Mouse (Mus musculus): ENCODE measurements at regions not wholly inside any gene's neighbourhood (a gene's known extent, or its start where the extent isn't known, plus 50 kb on each side); places are given as distances from the start of the nearest gene placed in this dataset.

DNA sequence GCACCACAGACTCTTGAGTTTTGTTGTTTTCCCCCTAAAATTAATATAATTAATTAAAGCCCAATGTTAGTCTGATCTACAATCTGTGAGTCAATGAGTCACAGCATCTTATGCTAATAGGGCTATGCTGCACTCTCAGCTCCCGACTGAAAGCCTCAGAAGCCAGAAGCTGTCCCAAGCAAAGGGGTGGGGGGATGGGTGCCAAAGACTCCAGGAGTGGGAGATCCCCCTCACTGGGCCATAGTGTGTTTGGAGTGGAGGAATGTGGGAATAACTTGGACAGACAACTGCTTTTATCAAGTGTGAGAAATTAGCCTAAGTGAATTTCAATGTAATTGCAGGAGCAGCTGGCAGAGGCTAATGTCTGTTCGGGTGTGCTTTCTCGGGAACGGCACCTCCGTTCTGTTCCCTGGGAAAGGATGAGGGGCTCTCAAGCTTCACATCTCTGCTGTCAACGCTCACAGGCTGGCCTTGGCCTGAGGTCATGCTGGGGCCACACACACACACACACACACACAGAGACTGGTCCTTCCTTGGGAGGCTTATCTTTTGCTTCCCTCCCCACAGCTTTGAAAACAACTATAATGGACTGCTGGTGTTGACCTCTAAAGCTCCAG, 124.2 kb upstream of the 1700016C15Rik start:
- H3K4me1 ChIP-seq (ENCODE audit: control insufficient read depth, insufficient read depth, low read length) = no peaks in the 10 kb centered on the region
- ATAC-seq = no peak
- H3K9ac ChIP-seq (ENCODE audit: low read depth, low read length) = no peak overlapping the region
- H3K27ac ChIP-seq (ENCODE audit: low read length) = no peak overlapping the region
- H3K4me2 ChIP-seq (ENCODE audit: low read length) = no peak overlapping the region
- WGBS = 4% methylated on average over 6 of the region's 6 CpGs
- no peaks in the 10 kb centered on the region for H3K27me3 ChIP-seq (ENCODE audit: control insufficient read depth, insufficient read depth, low read depth, low read length)
- no peaks in the 10 kb centered on the region for H3K36me3 ChIP-seq (ENCODE audit: control insufficient read depth, insufficient read depth, low read length)
- no peaks in the 10 kb centered on the region for H3K9me3 ChIP-seq (replicated peaks; ENCODE audit: control insufficient read depth, low read length, poor library complexity, severe bottlenecking)
- H3K4me3 ChIP-seq (ENCODE audit: low read depth, low read length) = no peak overlapping the region

DNA sequence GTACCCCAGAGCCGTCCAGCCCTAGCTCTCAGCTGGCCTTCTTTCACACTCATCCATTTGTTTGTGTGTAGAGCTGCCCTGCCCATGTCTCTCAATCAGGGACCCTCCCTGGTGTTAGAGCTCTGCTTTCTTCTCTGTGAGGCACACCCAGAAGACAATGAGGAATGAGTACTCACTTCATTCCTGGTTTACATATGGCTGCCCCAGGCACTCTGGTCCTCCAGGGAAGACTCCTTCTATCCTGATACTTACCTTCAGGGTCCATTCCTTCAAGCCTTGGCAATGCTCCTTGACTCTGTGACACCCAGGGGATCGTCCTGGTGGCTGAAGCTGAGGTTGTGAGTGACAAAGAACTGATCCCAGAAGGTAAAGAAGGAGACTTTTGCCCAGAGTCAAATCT, 122.0 kb upstream of the 1700016C15Rik start:
- Histone ChIP-seq H3K9me3 (replicated peaks; ENCODE audit: control insufficient read depth, low read length, poor library complexity, severe bottlenecking) (no peaks in the 10 kb centered on the region), H3K27ac (ENCODE audit: low read length) (no peak overlapping the region), H3K9ac (ENCODE audit: low read depth, low read length) (no peak overlapping the region), H3K4me2 (ENCODE audit: low read length) (no peak overlapping the region), H3K4me1 (ENCODE audit: control insufficient read depth, insufficient read depth, low read length) (no peaks in the 10 kb centered on the region), H3K36me3 (ENCODE audit: control insufficient read depth, insufficient read depth, low read length) (no peaks in the 10 kb centered on the region), H3K4me3 (ENCODE audit: low read depth, low read length) (no peak overlapping the region), H3K27me3 (ENCODE audit: control insufficient read depth, insufficient read depth, low read depth, low read length) (no peaks in the 10 kb centered on the region)
- WGBS = 70% methylated on average over 2 of the region's 2 CpGs
- no peak for ATAC-seq

- H3K4me2 ChIP-seq (ENCODE audit: low read length) = no peak overlapping the region
- H3K4me1 ChIP-seq (ENCODE audit: control insufficient read depth, insufficient read depth, low read length) = no peaks in the 10 kb centered on the region; the same call in 1 of the 2 replicates
- no peaks in the 10 kb centered on the region for H3K27me3 ChIP-seq (ENCODE audit: control insufficient read depth, insufficient read depth, low read depth, low read length)
- H3K36me3 ChIP-seq (ENCODE audit: control insufficient read depth, insufficient read depth, low read length) = no peaks in the 10 kb centered on the region
- ATAC-seq = no peak
- no peak overlapping the region for H3K27ac ChIP-seq (ENCODE audit: low read length)
- H3K9ac ChIP-seq (ENCODE audit: low read depth, low read length) = no peak overlapping the region
- H3K9me3 ChIP-seq (replicated peaks; ENCODE audit: control insufficient read depth, low read length, poor library complexity, severe bottlenecking) = no peaks in the 10 kb centered on the region
- WGBS = 78% methylated on average over 18 of the region's 18 CpGs
- H3K4me3 ChIP-seq (ENCODE audit: low read depth, low read length) = no peak overlapping the region
Observed at GRCm38 (mm10) chr1:177608551-177609020, 121.0 kb upstream of the 1700016C15Rik start.

DNA sequence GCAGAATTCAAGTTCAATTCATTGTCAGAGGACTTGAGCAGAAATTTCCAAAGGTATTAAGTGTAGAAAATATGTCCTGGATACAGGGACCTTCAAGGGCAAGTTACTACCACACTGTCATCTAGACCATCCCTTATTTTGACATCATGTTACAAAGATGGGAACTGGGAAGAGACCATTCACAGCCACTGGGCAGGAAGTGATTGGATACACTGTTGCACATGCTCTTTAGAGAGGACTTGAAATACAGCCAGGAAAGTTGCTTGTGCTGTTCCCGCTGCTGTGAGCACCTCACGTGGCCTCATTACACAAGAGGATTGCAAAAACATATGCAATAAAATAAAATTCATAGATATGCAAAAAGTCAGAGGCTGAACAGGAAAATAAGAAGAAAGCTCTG, 120.4 kb upstream of the 1700016C15Rik start:
- Histone ChIP-seq H3K4me1 (ENCODE audit: control insufficient read depth, insufficient read depth, low read length) (no peaks in the 10 kb centered on the region; the same call in 1 of the 2 replicates), H3K4me3 (ENCODE audit: low read depth, low read length) (no peak overlapping the region), H3K4me2 (ENCODE audit: low read length) (no peak overlapping the region), H3K9ac (ENCODE audit: low read depth, low read length) (no peak overlapping the region), H3K27me3 (ENCODE audit: control insufficient read depth, insufficient read depth, low read depth, low read length) (no peaks in the 10 kb centered on the region), H3K9me3 (replicated peaks; ENCODE audit: control insufficient read depth, low read length, poor library complexity, severe bottlenecking) (no peaks in the 10 kb centered on the region), H3K27ac (ENCODE audit: low read length) (no peak overlapping the region), H3K36me3 (ENCODE audit: control insufficient read depth, insufficient read depth, low read length) (no peaks in the 10 kb centered on the region)
- no peak for ATAC-seq
- WGBS = 79% methylated on average over 2 of the region's 2 CpGs

DNA sequence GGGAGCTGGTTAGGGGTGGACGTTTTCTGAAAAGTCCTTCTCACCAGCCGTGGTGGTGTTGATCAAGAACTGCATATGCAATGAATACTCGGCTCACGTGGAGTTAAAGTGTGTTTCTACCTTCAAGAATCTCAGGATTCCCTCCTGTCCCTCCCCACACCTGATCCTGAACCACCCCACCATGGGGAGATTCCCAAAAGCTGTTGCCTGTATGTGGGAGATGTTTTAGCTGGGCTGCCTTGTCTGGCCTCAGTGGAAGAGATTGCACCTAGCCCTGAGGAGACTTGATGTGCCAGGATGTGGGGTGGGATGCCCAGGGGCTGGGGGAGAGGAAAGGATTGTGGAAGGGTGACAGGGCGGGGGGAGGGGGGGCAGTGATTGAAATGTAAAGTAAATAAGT, 119.9 kb upstream of the 1700016C15Rik start:
- Histone ChIP-seq H3K4me2 (ENCODE audit: low read length) (no peak overlapping the region), H3K9me3 (replicated peaks; ENCODE audit: control insufficient read depth, low read length, poor library complexity, severe bottlenecking) (no peaks in the 10 kb centered on the region), H3K27ac (ENCODE audit: low read length) (no peak overlapping the region), H3K36me3 (ENCODE audit: control insufficient read depth, insufficient read depth, low read length) (no peaks in the 10 kb centered on the region), H3K27me3 (ENCODE audit: control insufficient read depth, insufficient read depth, low read depth, low read length) (no peaks in the 10 kb centered on the region), H3K4me1 (ENCODE audit: control insufficient read depth, insufficient read depth, low read length) (no peaks in the 10 kb centered on the region; the same call in 1 of the 2 replicates), H3K9ac (ENCODE audit: low read depth, low read length) (no peak overlapping the region), H3K4me3 (ENCODE audit: low read depth, low read length) (no peak overlapping the region)
- ATAC-seq = no peak
- 83% methylated on average over 5 of the region's 5 CpGs for WGBS

DNA sequence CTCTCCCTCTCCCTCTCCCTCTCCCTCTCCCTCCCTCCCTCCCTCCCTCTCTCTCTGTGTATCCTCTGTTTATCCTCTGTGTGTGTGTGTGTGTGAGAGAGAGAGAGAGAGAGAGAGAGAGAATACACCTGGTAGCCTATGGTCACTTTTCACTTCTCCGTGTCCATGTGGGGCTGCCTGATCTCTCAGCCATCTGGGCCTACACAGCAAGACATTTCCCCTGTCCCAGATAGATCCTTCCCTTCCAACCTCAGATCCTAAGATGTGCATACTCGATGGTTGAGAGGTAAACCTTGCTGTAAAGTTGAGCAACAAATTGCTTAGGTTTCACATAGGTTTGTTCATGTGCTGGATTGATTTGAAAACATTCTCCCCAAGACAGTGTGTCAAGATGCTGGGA, 119.5 kb upstream of the 1700016C15Rik start:
- H3K9me3 ChIP-seq (replicated peaks; ENCODE audit: control insufficient read depth, low read length, poor library complexity, severe bottlenecking) = no peaks in the 10 kb centered on the region
- no peak for ATAC-seq
- H3K27ac ChIP-seq (ENCODE audit: low read length) = no peak overlapping the region
- no peak overlapping the region for H3K4me2 ChIP-seq (ENCODE audit: low read length)
- no peaks in the 10 kb centered on the region for H3K36me3 ChIP-seq (ENCODE audit: control insufficient read depth, insufficient read depth, low read length)
- WGBS = 57% methylated on average over 2 of the region's 2 CpGs
- no peaks in the 10 kb centered on the region; the same call in 1 of the 2 replicates for H3K4me1 ChIP-seq (ENCODE audit: control insufficient read depth, insufficient read depth, low read length)
- H3K4me3 ChIP-seq (ENCODE audit: low read depth, low read length) = no peak overlapping the region
- H3K27me3 ChIP-seq (ENCODE audit: control insufficient read depth, insufficient read depth, low read depth, low read length) = no peaks in the 10 kb centered on the region
- H3K9ac ChIP-seq (ENCODE audit: low read depth, low read length) = no peak overlapping the region

DNA sequence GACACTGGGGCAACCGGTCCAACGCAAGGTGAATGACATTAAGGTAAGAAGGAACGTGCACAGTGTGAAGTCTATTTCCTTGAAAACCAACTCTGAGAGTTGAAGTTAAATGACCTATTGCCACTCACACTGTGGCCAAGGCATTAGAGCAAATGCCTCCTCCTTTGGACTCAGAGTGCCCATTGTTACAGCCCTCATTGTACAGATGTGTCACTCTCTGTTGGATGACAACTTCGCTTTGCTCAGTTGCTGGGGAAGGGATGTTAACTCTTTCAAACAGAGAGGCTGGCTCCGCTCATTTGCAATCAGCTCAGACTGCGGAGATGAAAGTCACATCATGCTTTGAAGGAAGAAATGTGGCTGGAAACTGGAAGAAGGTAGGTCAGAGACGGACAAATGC, 117.1 kb upstream of the 1700016C15Rik start:
- ATAC-seq = 0 out of 2 replicates have a peak, but pooled peaks have one; percentile 21
- 23% methylated on average over 7 of the region's 7 CpGs for WGBS

DNA sequence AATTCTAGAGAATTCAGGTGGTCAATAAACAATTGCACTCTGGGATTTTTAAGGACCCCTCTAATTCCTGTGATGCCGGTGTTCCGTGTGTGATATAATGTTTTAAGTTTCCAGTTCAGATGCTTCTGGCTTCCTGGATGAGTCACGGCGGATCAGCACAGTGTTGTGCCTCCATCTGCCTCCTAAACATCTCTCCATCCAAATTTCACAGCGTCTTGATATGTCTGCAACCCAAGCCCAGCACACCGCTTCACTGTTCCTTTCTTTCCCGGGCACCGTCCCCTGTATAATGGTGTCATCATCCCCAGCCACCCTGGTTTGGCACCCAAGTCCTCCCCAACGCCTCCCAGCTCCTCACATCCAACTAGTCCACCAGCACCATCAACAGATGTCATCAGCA, 114.0 kb upstream of the 1700016C15Rik start:
- Histone ChIP-seq H3K9me3 (replicated peaks; ENCODE audit: control insufficient read depth, low read length, poor library complexity, severe bottlenecking) (no peaks in the 10 kb centered on the region), H3K4me1 (ENCODE audit: control insufficient read depth, insufficient read depth, low read length) (no peaks in the 10 kb centered on the region; the same call in 1 of the 2 replicates), H3K4me3 (ENCODE audit: low read depth, low read length) (no peak overlapping the region), H3K9ac (ENCODE audit: low read depth, low read length) (no peak overlapping the region), H3K4me2 (ENCODE audit: low read length) (no peak overlapping the region), H3K36me3 (ENCODE audit: control insufficient read depth, insufficient read depth, low read length) (no peaks in the 10 kb centered on the region), H3K27ac (ENCODE audit: low read length) (no peak overlapping the region), H3K27me3 (ENCODE audit: control insufficient read depth, insufficient read depth, low read depth, low read length) (no peaks in the 10 kb centered on the region)
- 94% methylated on average over 9 of the region's 9 CpGs for WGBS
- ATAC-seq = no peak

More for the DNA sequence above, 117.1 kb upstream of the 1700016C15Rik start:
- Histone ChIP-seq H3K9me3 (replicated peaks; ENCODE audit: control insufficient read depth, low read length, poor library complexity, severe bottlenecking) (no peaks in the 10 kb centered on the region), H3K27me3 (ENCODE audit: control insufficient read depth, insufficient read depth, low read depth, low read length) (no peaks in the 10 kb centered on the region), H3K4me2 (ENCODE audit: low read length) (no peak overlapping the region), H3K36me3 (ENCODE audit: control insufficient read depth, insufficient read depth, low read length) (no peaks in the 10 kb centered on the region), H3K4me1 (ENCODE audit: control insufficient read depth, insufficient read depth, low read length) (no peaks in the 10 kb centered on the region; the same call in 1 of the 2 replicates), H3K27ac (ENCODE audit: low read length) (no peak overlapping the region), H3K4me3 (ENCODE audit: low read depth, low read length) (no peak overlapping the region), H3K9ac (ENCODE audit: low read depth, low read length) (no peak overlapping the region)

DNA sequence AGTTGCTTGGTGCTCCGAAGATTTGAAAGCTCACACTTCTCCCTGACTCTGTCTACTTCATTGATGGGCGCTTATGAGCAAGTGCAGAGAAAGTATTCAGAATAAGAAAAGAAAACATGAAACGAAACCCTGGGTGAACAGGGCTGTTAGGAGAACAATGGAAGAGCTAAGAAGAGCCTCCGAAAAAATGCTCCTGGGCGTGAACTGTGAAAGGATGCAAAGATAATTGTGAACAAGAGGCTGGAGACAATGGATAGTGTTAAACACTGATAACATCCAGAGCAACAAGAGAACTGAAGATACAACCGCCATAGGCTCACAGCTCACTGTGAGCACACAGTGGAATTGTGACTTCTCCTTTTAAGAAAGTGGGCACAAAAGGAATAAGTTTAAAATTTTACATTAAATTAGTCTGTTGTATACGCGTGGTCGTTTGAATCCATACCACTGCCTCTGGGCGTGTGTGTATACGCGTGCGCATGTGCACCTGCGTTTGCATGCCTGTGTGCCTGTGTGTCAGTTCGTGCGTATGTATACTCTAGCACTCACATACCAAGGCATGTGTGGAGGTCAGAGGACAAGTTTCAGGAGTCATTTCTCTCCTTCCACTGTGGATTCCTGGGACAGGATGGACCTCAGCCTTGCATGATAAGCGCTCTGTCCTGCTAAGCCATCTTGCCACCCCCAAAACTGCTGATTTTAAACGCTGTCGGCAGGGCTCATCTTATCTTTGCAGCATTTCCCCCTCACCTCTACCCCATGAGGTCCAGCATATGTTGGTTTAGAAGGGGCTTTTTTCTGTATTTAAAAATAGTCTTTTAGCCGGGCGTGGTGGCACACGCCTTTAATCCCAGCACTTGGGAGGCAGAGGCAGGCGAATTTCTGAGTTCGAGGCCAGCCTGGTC, 113.0 kb upstream of the 1700016C15Rik start:
- Histone ChIP-seq H3K4me1 (ENCODE audit: control insufficient read depth, insufficient read depth, low read length) (no peaks in the 10 kb centered on the region; the same call in 1 of the 2 replicates), H3K36me3 (ENCODE audit: control insufficient read depth, insufficient read depth, low read length) (no peaks in the 10 kb centered on the region), H3K27ac (ENCODE audit: low read length) (no peak overlapping the region), H3K4me2 (ENCODE audit: low read length) (no peak overlapping the region), H3K9ac (ENCODE audit: low read depth, low read length) (no peak overlapping the region), H3K27me3 (ENCODE audit: control insufficient read depth, insufficient read depth, low read depth, low read length) (no peaks in the 10 kb centered on the region), H3K9me3 (replicated peaks; ENCODE audit: control insufficient read depth, low read length, poor library complexity, severe bottlenecking) (no peaks in the 10 kb centered on the region), H3K4me3 (ENCODE audit: low read depth, low read length) (no peak overlapping the region)
- WGBS = 80% methylated on average over 24 of the region's 24 CpGs
- ATAC-seq = no peak

Data from midbrain, embryonic 16.5 days (tissue).